Mouse (Mus musculus) subcutaneous adipose tissue, adult 2 months (tissue): ENCODE measurements around the gene Cldn17. TPM values are rescaled to one million over a fixed set of nuclear protein-coding genes. Genes with fewer than 3 reads are reported as not detected.

Experiments
- polyA plus RNA-seq: library from polyadenylated mRNA; depleted of rRNA; stranded (reverse); fragments of >200 nt; gene quantifications from 2 replicates; pipeline ENCODE4 v1.2.3, GENCODE M21; 2012; ENCODE audit warnings: low replicate concordance; rRNA removed

The Cldn17 gene
- not detected in 2 replicates for polyA plus RNA-seq

GRCm38 (mm10) chr16:88506878-88507277 lies at the start of gene Cldn17:
Cldn17 (minus strand) TSS chr16:88506978.

Other genes with a start within 250 kb of the Cldn17 start
- 0.40 TPM in 1 of 2 replicates, not detected in the other for gene Grik1, start 216.7 kb downstream of the Cldn17 start, polyA plus RNA-seq
- gene Cldn8, start 56.2 kb upstream of the Cldn17 start, polyA plus RNA-seq: 0.10 and 6.5 TPM in 2 replicates
- not detected in 2 replicates for gene Krtap24-1, start 105.3 kb upstream of the Cldn17 start, polyA plus RNA-seq
- not detected in 2 replicates for gene 2310079G19Rik, start 120.7 kb upstream of the Cldn17 start, polyA plus RNA-seq
- gene Krtap26-1, start 140.8 kb upstream of the Cldn17 start, polyA plus RNA-seq: not detected in 2 replicates
- not detected in 2 replicates for gene Krtap27-1, start 164.7 kb upstream of the Cldn17 start, polyA plus RNA-seq
- gene 2310061N02Rik, start 201.0 kb upstream of the Cldn17 start, polyA plus RNA-seq: not detected in 2 replicates
- not detected in 2 replicates for gene Krtap13-1, start 221.9 kb upstream of the Cldn17 start, polyA plus RNA-seq
- gene Krtap13, start 244.7 kb upstream of the Cldn17 start, polyA plus RNA-seq: not detected in 2 replicates